Mouse (Mus musculus): ENCODE results near the gene Amacr. TPM values are rescaled to one million over a fixed set of nuclear protein-coding genes. Genes with fewer than 3 reads are reported as not detected.

Amacr gene
- polyA plus RNA-seq, 1 experiment from 2014 or later, result 12.9 TPM

GRCm38 (mm10) chr15:10951951-10952759 is 29.4 kb upstream of the Amacr start, which contains the start of gene C1qtnf3:
Gene C1qtnf3 (plus strand): TSS chr15:10952332.
- 53% methylated on average over 23 of the region's 23 CpGs for WGBS
- Histone ChIP-seq H3K27ac (replicated peaks) (no peak within 1 kb of the TSS), H3K9me3 (ENCODE audit: control insufficient read depth, low read length) (no peaks in the 10 kb centered on the region), H3K9ac (ENCODE audit: low read length) (no peak within 1 kb of the TSS), H3K4me1 (replicated peaks; ENCODE audit: control insufficient read depth, insufficient read depth) (no peaks in the 10 kb centered on the region), H3K36me3 (ENCODE audit: control insufficient read depth, insufficient read depth, low read length) (no peaks in the 10 kb centered on the region), H3K4me2 (replicated peaks; ENCODE audit: low read depth) (no peak within 1 kb of the TSS), H3K4me3 (ENCODE audit: low read depth, low read length) (no peak within 1 kb of the TSS), H3K27me3 (ENCODE audit: control insufficient read depth, insufficient read depth, low read length) (no peaks in the 10 kb centered on the region)
- TF ChIP-seq EP300 (optimal IDR thresholded peaks at IDR 0.05), result no peak
- ATAC-seq (ENCODE audit: low FRiP score, low TSS enrichment) (no peak), DNase-seq (ENCODE audit: low spot score) (no peak)

- Histone ChIP-seq H3K27me3 (ENCODE audit: control insufficient read depth, insufficient read depth, low read length) (no peaks in the 10 kb centered on the region), H3K4me1 (replicated peaks; ENCODE audit: control insufficient read depth, insufficient read depth) (no peaks in the 10 kb centered on the region), H3K4me3 (ENCODE audit: low read depth, low read length) (no peak overlapping the region), H3K9me3 (ENCODE audit: control insufficient read depth, low read length) (no peaks in the 10 kb centered on the region), H3K27ac (replicated peaks) (no peak overlapping the region), H3K36me3 (ENCODE audit: control insufficient read depth, insufficient read depth, low read length) (no peaks in the 10 kb centered on the region), H3K9ac (ENCODE audit: low read length) (no peak overlapping the region), H3K4me2 (replicated peaks; ENCODE audit: low read depth) (no peak overlapping the region)
- DNase-seq (ENCODE audit: low spot score) (no peak), ATAC-seq (ENCODE audit: low FRiP score, low TSS enrichment) (no peak)
- 47% methylated on average over 4 of the region's 4 CpGs for WGBS
- no peak for TF ChIP-seq CTCF (IDR thresholded peaks at IDR 0.05; ENCODE audit: low read depth)
- no peak for TF ChIP-seq EP300 (optimal IDR thresholded peaks at IDR 0.05)
Measured at GRCm38 (mm10) chr15:10952760-10953305, 28.7 kb upstream of the Amacr start.

- no peak overlapping the region for H3K4me2 ChIP-seq (replicated peaks; ENCODE audit: low read depth)
- H3K4me3 ChIP-seq (ENCODE audit: low read depth, low read length), result no peak overlapping the region
- no peak overlapping the region for H3K27ac ChIP-seq (replicated peaks)
- no peaks in the 10 kb centered on the region for H3K36me3 ChIP-seq (ENCODE audit: control insufficient read depth, insufficient read depth, low read length)
- TF ChIP-seq CTCF (IDR thresholded peaks at IDR 0.05; ENCODE audit: low read depth) (no peak), EP300 (optimal IDR thresholded peaks at IDR 0.05) (no peak)
- ATAC-seq (ENCODE audit: low FRiP score, low TSS enrichment) (no peak), DNase-seq (ENCODE audit: low spot score) (no peak)
- H3K4me1 ChIP-seq (replicated peaks; ENCODE audit: control insufficient read depth, insufficient read depth), result no peaks in the 10 kb centered on the region
- WGBS, result 93% methylated on average over 1 of the region's 1 CpGs
- no peak overlapping the region for H3K9ac ChIP-seq (ENCODE audit: low read length)
- H3K9me3 ChIP-seq (ENCODE audit: control insufficient read depth, low read length), result no peaks in the 10 kb centered on the region
- H3K27me3 ChIP-seq (ENCODE audit: control insufficient read depth, insufficient read depth, low read length), result no peaks in the 10 kb centered on the region
Measured at GRCm38 (mm10) chr15:10953465-10953864, 28.1 kb upstream of the Amacr start.

GRCm38 (mm10) chr15:10954381-10955016 is 27.1 kb upstream of the Amacr start:
- ATAC-seq (ENCODE audit: low FRiP score, low TSS enrichment) (no peak), DNase-seq (ENCODE audit: low spot score) (no peak)
- no peaks in the 10 kb centered on the region for H3K9me3 ChIP-seq (ENCODE audit: control insufficient read depth, low read length)
- H3K4me2 ChIP-seq (replicated peaks; ENCODE audit: low read depth), result no peak overlapping the region
- H3K4me1 ChIP-seq (replicated peaks; ENCODE audit: control insufficient read depth, insufficient read depth), result no peaks in the 10 kb centered on the region
- H3K9ac ChIP-seq (ENCODE audit: low read length), result no peak overlapping the region
- H3K27ac ChIP-seq (replicated peaks), result no peak overlapping the region
- no peak overlapping the region for H3K4me3 ChIP-seq (ENCODE audit: low read depth, low read length)
- WGBS, result 78% methylated on average over 6 of the region's 6 CpGs
- no peaks in the 10 kb centered on the region for H3K36me3 ChIP-seq (ENCODE audit: control insufficient read depth, insufficient read depth, low read length)
- H3K27me3 ChIP-seq (ENCODE audit: control insufficient read depth, insufficient read depth, low read length), result no peaks in the 10 kb centered on the region
- no peak for TF ChIP-seq EP300 (optimal IDR thresholded peaks at IDR 0.05)
- TF ChIP-seq CTCF (IDR thresholded peaks at IDR 0.05; ENCODE audit: low read depth), result no peak

GRCm38 (mm10) chr15:10955156-10955555 is 26.4 kb upstream of the Amacr start:
- DNase-seq (ENCODE audit: low spot score), result no peak
- H3K27me3 ChIP-seq (ENCODE audit: control insufficient read depth, insufficient read depth, low read length), result no peaks in the 10 kb centered on the region
- WGBS, result 53% methylated on average over 5 of the region's 5 CpGs
- no peak overlapping the region for H3K9ac ChIP-seq (ENCODE audit: low read length)
- H3K4me3 ChIP-seq (ENCODE audit: low read depth, low read length), result no peak overlapping the region
- no peak overlapping the region for H3K4me2 ChIP-seq (replicated peaks; ENCODE audit: low read depth)
- ATAC-seq (ENCODE audit: low FRiP score, low TSS enrichment), result no peak
- H3K27ac ChIP-seq (replicated peaks), result no peak overlapping the region
- no peak for TF ChIP-seq EP300 (optimal IDR thresholded peaks at IDR 0.05)
- TF ChIP-seq CTCF (IDR thresholded peaks at IDR 0.05; ENCODE audit: low read depth), result no peak
- no peaks in the 10 kb centered on the region for H3K9me3 ChIP-seq (ENCODE audit: control insufficient read depth, low read length)
- no peaks in the 10 kb centered on the region for H3K4me1 ChIP-seq (replicated peaks; ENCODE audit: control insufficient read depth, insufficient read depth)
- H3K36me3 ChIP-seq (ENCODE audit: control insufficient read depth, insufficient read depth, low read length), result no peaks in the 10 kb centered on the region

GRCm38 (mm10) chr15:10956706-10957105 is 24.9 kb upstream of the Amacr start:
- DNase-seq (ENCODE audit: low spot score) (no peak), ATAC-seq (ENCODE audit: low FRiP score, low TSS enrichment) (no peak)
- H3K4me1 ChIP-seq (replicated peaks; ENCODE audit: control insufficient read depth, insufficient read depth), result no peaks in the 10 kb centered on the region
- H3K4me2 ChIP-seq (replicated peaks; ENCODE audit: low read depth), result no peak overlapping the region
- H3K4me3 ChIP-seq (ENCODE audit: low read depth, low read length), result no peak overlapping the region
- no peaks in the 10 kb centered on the region for H3K27me3 ChIP-seq (ENCODE audit: control insufficient read depth, insufficient read depth, low read length)
- H3K27ac ChIP-seq (replicated peaks), result no peak overlapping the region
- TF ChIP-seq EP300 (optimal IDR thresholded peaks at IDR 0.05) (no peak), CTCF (IDR thresholded peaks at IDR 0.05; ENCODE audit: low read depth) (no peak)
- H3K9ac ChIP-seq (ENCODE audit: low read length), result no peak overlapping the region
- no peaks in the 10 kb centered on the region for H3K36me3 ChIP-seq (ENCODE audit: control insufficient read depth, insufficient read depth, low read length)
- no peaks in the 10 kb centered on the region for H3K9me3 ChIP-seq (ENCODE audit: control insufficient read depth, low read length)
- 47% methylated on average over 3 of the region's 3 CpGs for WGBS

Measured in stomach, postnatal 0 days (tissue).